Mouse (Mus musculus) embryonic facial prominence, embryonic 14.5 days (tissue): ENCODE measurements around the gene Ilkap. TPM values are rescaled to one million over a fixed set of nuclear protein-coding genes. Genes with fewer than 3 reads are reported as not detected.

Experiments used
- ATAC-seq: fragments of 200-750 bp; cut with Nextera tagmentation; 2 replicates; pipeline ENCODE4 v1.8.0; 2017; ENCODE audit warnings: low read depth, moderate number of reproducible peaks, moderate TSS enrichment
- DNase-seq: peaks from one replicate; pipeline ENCODE4 v3.0.0-alpha.2; 2015; ENCODE audit warnings: low spot score
- H3K27ac ChIP-seq: fragments of 300-500 bp; sonication (generic); replicated peaks from 2 replicates; pipeline ENCODE4 v1.5.1; 2014; ENCODE audit warnings: low read depth, mild to moderate bottlenecking, low read length, moderate library complexity
- H3K27me3 ChIP-seq: fragments of 300-500 bp; sonication (generic); replicated peaks from 2 replicates; pipeline ENCODE4 v1.6.1; 2014; ENCODE audit warnings: low read length; ENCODE audit not compliant: control insufficient read depth, insufficient read depth
- H3K36me3 ChIP-seq: fragments of 300-500 bp; sonication (generic); 2 replicates; pipeline ENCODE4 v1.6.1; 2014; ENCODE audit warnings: low read length, mixed read lengths; ENCODE audit not compliant: control insufficient read depth, insufficient read depth
- H3K4me1 ChIP-seq: fragments of 300-500 bp; sonication (generic); 2 replicates; pipeline ENCODE4 v1.6.1; 2014; ENCODE audit warnings: antibody characterized with exemption, low read length; ENCODE audit not compliant: control insufficient read depth, insufficient read depth
- H3K4me2 ChIP-seq: fragments of 300-500 bp; sonication (generic); 2 replicates; pipeline ENCODE4 v1.6.1; 2014; ENCODE audit warnings: low read depth, mild to moderate bottlenecking, low read length, moderate library complexity, mixed read lengths
- H3K4me3 ChIP-seq: fragments of 300-500 bp; sonication (generic); 2 replicates; pipeline ENCODE4 v1.5.1; 2014; ENCODE audit warnings: low read depth, mild to moderate bottlenecking, low read length
- H3K9ac ChIP-seq: fragments of 300-500 bp; sonication (generic); 2 replicates; pipeline ENCODE4 v1.6.1; 2014; ENCODE audit warnings: low read depth, mild to moderate bottlenecking, low read length, moderate library complexity, mixed read lengths
- H3K9me3 ChIP-seq: fragments of 300-500 bp; sonication (generic); 2 replicates; pipeline ENCODE4 v1.6.1; 2016; ENCODE audit warnings: low read length; ENCODE audit not compliant: control insufficient read depth
- WGBS: fragments of 180-500 bp; shearing (Covaris S2); extraction: QIAGEN DNeasy Blood & Tissue Kit; methylation state at CpG from one replicate; pipeline ENCODE4 v1.1.7; 2014; 5-methylcytosine and 5-hydroxymethylcytosine counted together
- polyA plus RNA-seq: library from polyadenylated mRNA; unstranded; fragments of >200 nt; fragmentation: Nextera tagmentation; extraction: Ambion mirVana; gene quantifications from 2 replicates; pipeline ENCODE4 v1.2.1, GENCODE M21; 2014

Gene Ilkap
- polyA plus RNA-seq, 1 experiment from 2014 or later, result 146 TPM

DNA sequence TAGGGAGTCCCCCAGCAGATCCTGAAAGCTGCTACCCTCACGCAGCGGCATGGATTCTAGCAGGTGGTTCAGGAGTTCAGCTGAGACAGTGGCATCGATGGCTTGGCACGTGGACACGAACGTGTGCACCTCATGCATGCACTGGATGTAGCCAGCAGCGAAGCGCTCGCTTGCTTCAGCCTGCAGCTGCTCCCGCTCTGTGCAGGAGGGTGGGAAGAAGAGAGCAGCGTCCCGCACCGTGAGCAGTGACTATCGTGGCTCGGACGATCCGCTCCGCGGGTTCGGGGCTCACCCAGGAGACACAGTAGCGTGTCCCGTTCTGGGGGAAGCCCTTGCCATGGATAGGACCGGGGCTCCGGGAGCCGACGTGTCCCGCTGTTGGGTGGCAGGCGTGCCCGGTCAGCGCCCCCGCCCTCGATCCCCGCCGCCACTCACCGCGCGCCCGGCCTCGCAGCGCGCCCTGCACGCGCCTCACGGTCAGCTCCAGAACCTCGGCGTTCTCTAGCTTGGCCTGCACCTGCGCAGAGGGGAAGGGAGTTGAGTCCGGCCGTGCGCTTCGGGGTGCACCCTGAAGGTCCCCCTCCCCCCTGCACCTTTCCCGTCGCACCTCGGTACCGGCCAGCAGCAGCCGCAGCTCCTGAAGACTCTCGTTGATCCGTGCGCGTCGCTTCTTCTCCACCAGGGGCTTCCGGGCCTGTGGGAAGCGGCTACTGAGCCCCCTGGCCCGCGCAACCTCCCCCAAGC, 13.8 kb upstream of the Ilkap start:
- Histone ChIP-seq H3K36me3 (no peaks in the 10 kb centered on the region), H3K4me1 (peaks cover 19% of the 10 kb centered on the region), H3K27me3 (0 out of 2 replicates have a peak, but pooled peaks cover 5% of the 10 kb centered on the region), H3K4me3 (peak overlapping the region; percentile 63), H3K27ac (peak overlapping the region; percentile 72; the same call in 1 of the 2 replicates), H3K9me3 (no peaks in the 10 kb centered on the region), H3K4me2 (peak overlapping the region; percentile 95), H3K9ac (peak overlapping the region; percentile 74)
- peak; percentile 44 for DNase-seq
- peak; percentile 3; the same call in 1 of the 2 replicates for ATAC-seq
- 3% methylated on average over 7 of the region's 65 CpGs for WGBS

DNA sequence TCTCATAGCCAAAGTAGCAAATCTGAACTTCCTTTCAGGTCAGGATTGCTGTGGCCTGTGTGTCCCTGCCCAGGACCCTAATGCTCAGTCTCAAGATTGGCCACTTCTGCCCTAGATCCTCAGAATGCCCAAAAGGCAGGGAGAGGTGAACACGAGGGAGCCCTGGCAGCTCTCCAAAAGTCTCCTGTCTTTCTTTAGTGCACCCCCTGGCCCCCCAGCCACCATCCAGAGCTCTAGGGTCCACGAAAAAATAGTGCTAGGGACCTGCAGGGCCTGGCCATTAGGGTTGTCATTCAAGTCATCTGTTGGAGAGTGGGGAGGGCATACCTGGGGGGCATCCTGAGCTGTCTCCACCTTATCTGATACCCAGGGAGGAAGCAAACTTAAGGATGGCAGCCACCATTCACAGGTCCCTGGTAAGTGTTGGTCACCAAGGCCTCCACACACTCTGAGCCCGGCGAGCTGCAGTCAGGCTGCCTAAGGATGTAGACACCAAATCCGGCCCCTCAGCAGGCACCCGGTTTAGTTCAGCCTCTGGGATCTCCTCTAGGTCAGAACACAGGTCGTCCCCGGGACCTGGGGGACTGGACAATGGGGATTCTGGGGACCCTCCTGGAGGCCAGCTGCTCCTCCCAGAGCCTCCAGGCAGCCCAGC, 13.1 kb upstream of the Ilkap start:
- 62% methylated on average over 8 of the region's 8 CpGs for WGBS
- no peak for DNase-seq
- peak overlapping the region; percentile 95 for H3K4me2 ChIP-seq
- ATAC-seq, result no peak
- no peak overlapping the region for H3K27ac ChIP-seq
- H3K4me1 ChIP-seq, result peaks cover 19% of the 10 kb centered on the region
- H3K36me3 ChIP-seq, result no peaks in the 10 kb centered on the region
- H3K4me3 ChIP-seq, result peak overlapping the region; percentile 63
- no peaks in the 10 kb centered on the region for H3K9me3 ChIP-seq
- H3K27me3 ChIP-seq, result 0 out of 2 replicates have a peak, but pooled peaks cover 5% of the 10 kb centered on the region
- H3K9ac ChIP-seq, result peak overlapping the region; percentile 74

DNA sequence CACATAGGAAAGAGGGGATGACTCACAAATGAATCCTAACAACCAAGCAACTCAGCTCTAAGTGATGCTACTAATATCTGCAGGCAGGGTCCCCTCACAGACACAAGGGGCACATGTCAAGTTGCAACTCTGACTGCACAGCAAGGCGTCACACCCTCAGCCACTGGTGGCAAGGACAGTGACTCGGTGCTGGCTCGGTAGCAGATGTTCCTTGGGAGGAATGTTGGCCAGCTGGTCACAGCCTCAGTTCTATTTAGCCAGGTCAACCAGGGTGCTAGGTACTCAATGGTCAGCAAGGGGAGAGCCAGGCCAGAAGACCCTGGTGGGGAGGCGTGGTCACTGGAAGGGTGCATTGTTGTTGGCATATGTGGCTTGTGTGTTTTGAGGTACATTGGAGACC, 9.2 kb upstream of the Ilkap start:
- Histone ChIP-seq H3K4me1 (peaks cover 9% of the 10 kb centered on the region), H3K27ac (no peak overlapping the region), H3K4me3 (no peak overlapping the region), H3K9me3 (no peaks in the 10 kb centered on the region), H3K27me3 (0 out of 2 replicates have a peak, but pooled peaks cover 5% of the 10 kb centered on the region), H3K9ac (no peak overlapping the region), H3K4me2 (no peak overlapping the region), H3K36me3 (no peaks in the 10 kb centered on the region)
- ATAC-seq (no peak), DNase-seq (no peak)
- 82% methylated on average over 3 of the region's 4 CpGs for WGBS

DNA sequence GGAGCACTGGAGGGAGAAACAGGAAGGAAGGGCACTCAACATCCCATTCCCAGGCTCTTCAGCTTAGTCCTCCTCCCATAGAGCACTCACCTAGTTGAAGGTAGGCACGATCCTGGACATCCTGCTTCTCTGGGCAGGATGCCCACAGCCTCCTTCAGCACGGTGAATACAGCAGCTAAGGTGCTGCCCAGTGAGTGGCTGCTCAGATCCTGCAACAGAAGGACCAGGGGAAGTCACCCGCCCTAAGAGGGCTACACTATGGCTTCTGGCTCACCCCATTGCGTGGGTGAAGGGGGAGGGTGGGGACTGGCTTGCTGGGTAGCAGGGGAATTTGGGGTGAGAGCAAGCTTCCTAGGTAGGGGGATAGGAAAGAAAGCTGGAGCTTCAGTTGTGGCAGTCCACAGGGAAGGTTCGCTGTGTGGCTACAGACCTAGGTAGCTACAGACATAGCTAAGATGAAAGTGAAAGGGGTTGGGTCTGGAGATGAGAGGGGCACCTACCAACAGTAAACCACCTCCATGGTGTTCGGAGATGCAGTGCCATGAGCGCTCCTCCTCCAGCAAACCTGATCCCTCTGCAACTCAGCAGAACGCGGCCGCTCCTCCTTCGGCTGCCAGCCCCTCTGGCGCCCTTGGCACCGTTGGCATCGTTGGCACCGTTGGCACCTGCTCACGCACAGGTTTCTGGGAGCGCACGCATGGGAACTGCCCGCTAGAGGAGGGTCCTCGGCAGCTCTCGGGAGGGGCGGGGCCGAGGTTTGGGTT, 7.0 kb upstream of the Ilkap start:
- Histone ChIP-seq H3K27ac (no peak overlapping the region), H3K9ac (no peak overlapping the region), H3K4me2 (no peak overlapping the region), H3K36me3 (no peaks in the 10 kb centered on the region), H3K27me3 (no peaks in the 10 kb centered on the region), H3K4me1 (no peaks in the 10 kb centered on the region), H3K9me3 (no peaks in the 10 kb centered on the region), H3K4me3 (no peak overlapping the region)
- 71% methylated on average over 23 of the region's 23 CpGs for WGBS
- DNase-seq (no peak), ATAC-seq (no peak)

DNA sequence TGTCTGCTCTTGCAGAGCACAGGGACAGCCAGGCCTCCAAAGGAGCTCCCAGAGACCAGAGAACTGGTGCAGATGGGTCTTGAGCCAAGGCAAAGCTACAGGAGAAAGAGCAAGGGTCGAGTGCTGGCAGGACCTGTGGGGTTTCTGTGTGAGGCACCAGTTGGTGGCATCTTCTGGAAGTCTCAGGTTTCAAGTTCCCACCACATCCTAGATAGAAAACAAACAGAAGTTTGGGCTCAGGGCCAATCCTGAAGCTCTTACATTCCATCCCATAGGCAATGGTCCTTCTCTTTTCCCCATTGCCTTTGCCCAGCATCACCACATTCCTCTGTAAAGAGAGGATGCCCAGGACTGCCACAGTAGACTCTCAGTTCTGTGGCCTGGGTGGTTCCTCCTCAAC, 6.4 kb upstream of the Ilkap start:
- Histone ChIP-seq H3K9me3 (no peaks in the 10 kb centered on the region), H3K27me3 (no peaks in the 10 kb centered on the region), H3K9ac (no peak overlapping the region), H3K4me3 (no peak overlapping the region), H3K4me2 (no peak overlapping the region), H3K36me3 (no peaks in the 10 kb centered on the region), H3K4me1 (no peaks in the 10 kb centered on the region), H3K27ac (no peak overlapping the region)
- 11% methylated on average over 1 of the region's 1 CpGs for WGBS
- ATAC-seq (no peak), DNase-seq (peak; percentile 52)

DNA sequence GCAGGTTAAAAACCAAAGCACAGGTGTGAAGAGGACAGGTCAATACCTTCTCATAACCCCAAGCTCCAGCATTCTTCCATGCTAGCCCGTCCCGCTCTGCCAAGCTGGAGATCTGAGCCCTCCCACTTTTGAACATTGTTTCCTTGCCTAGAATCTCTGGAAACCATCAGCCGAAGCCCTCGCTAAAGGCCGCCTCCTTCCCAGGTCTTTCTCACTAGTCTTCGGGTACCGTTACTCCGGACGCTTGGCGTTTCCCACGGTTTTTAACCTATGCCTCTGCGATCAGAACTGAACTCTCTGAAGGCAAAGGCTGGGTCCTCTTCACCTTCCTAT, 722 bp downstream of the Ilkap start:
- H3K9ac ChIP-seq, result peak overlapping the region; percentile 95
- peak overlapping the region; percentile 83 for H3K4me2 ChIP-seq
- peak overlapping the region; percentile 88 for H3K27ac ChIP-seq
- peaks cover 29% of the 10 kb centered on the region for H3K36me3 ChIP-seq
- peak overlapping the region; percentile 94 for H3K4me3 ChIP-seq
- no peak for DNase-seq
- WGBS, result 0% methylated on average over 12 of the region's 12 CpGs
- H3K27me3 ChIP-seq, result no peaks in the 10 kb centered on the region
- H3K4me1 ChIP-seq, result peaks cover 15% of the 10 kb centered on the region
- ATAC-seq, result no peak
- no peaks in the 10 kb centered on the region for H3K9me3 ChIP-seq

DNA sequence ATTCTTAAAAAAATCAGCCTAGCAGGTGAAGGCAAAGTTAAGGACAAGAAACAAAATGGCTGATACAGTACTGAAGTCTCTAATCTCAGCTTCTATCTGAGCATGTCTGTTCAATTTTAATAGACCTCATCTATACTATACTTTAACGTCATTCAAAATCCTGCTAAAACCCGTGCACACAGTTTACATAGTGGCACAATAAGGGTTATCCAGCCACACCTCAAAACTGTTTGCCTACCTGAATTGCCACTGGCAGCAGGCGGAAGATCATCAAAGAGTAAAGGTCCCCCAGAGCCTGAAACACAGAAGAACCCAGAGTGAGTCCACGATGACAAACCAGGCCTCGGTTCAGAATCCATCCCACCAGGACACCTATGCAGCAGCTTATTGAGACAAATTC, 8.2 kb downstream of the Ilkap start:
- no peaks in the 10 kb centered on the region for H3K27me3 ChIP-seq
- no peak for DNase-seq
- WGBS, result 97% methylated on average over 5 of the region's 5 CpGs
- H3K9ac ChIP-seq, result no peak overlapping the region
- no peaks in the 10 kb centered on the region for H3K9me3 ChIP-seq
- H3K4me1 ChIP-seq, result no peaks in the 10 kb centered on the region
- no peak overlapping the region for H3K4me2 ChIP-seq
- no peak for ATAC-seq
- H3K4me3 ChIP-seq, result no peak overlapping the region
- H3K36me3 ChIP-seq, result peaks cover 84% of the 10 kb centered on the region
- H3K27ac ChIP-seq, result no peak overlapping the region

DNA sequence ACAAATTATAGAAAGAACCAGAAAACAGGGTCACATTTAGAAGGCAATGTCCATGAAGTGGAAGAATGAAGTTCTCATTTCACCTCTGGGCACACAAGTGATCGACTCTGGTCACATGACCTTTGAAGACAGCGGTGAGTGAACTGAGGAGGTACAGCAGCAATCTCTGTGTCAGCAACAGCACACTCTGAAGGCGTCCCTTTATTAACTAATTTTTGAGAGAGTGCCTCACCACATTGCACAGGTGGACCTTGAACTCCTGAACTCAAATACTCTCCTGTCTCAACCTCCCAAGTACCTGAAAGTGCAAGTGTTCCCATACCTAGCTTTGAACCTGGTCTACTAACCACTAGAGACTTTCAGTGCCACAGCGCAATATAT, 17.5 kb downstream of the Ilkap start:
- H3K27me3 ChIP-seq, result no peaks in the 10 kb centered on the region
- H3K9ac ChIP-seq, result no peak overlapping the region
- H3K36me3 ChIP-seq, result peaks cover 92% of the 10 kb centered on the region
- DNase-seq (no peak), ATAC-seq (no peak)
- 94% methylated on average over 4 of the region's 4 CpGs for WGBS
- H3K4me1 ChIP-seq, result no peaks in the 10 kb centered on the region
- no peak overlapping the region for H3K4me2 ChIP-seq
- H3K4me3 ChIP-seq, result no peak overlapping the region
- no peaks in the 10 kb centered on the region for H3K9me3 ChIP-seq
- H3K27ac ChIP-seq, result no peak overlapping the region
